Mouse (Mus musculus) urinary bladder, postnatal 14 days (tissue): Measurements from ENCODE around the gene Cmtm2b.
"Not testable (repeated sequence)": the region's sequence is repeated elsewhere in the genome, so short reads cannot be mapped to it uniquely, and the experiment has no call there.

Experiments used
- DNase-seq: peaks from one replicate; pipeline ENCODE4 v3.0.0; 2021; ENCODE audit warnings: low spot score

The Cmtm2b gene

GRCm38 (mm10) chr8:104321930-104322329, at the start of gene Cmtm2b:
Gene Cmtm2b (plus strand): TSS chr8:104322230.
- not testable (repeated sequence) for DNase-seq

- DNase-seq: not testable (repeated sequence)
These were observed 28.9 kb upstream of the Cmtm2b start, which contains the start of gene Cmtm2a for GRCm38 (mm10) chr8:104293081-104293480. Gene Cmtm2a (minus strand): TSS chr8:104293181.

DNA sequence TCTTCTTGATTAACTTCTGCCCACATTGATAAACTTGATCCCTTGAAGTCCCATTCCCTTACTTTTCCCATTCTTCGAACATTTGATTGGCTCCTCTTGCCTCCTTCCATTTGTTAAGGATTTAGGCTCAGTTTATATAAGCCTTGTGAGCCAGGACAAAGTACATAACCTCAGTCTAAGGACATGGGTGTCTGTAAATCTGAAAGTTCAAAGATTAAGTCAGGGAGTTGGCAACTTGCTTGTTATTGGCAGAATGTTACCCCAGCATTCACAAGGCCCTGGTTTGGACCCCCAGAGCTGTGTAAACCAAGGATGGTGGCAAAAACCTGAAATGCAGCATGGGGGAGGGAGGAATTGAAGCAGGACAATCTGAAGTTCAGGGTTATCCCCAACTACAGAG, 27.6 kb upstream of the Cmtm2b start:
- DNase-seq: no peak

DNA sequence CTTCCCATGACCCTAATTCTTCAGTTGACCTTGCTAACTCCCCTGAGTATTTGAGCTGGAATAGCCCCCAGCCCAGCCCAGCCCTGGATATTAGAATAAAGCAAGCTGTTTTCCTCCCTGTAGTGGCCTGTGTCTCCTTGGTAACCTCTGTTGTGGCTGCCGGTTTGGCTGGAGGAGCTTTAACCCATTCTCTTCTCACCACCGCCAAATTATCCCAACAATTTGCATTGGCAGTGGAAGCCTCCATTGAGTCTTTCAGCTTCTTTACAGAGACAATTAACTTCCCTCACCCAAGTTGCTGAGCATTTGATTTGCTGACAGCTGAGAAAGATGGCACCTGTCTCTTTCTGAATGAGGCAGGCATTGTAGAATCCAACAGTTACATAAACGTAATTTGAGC, 20.5 kb upstream of the Cmtm2b start:
- not testable (repeated sequence) for DNase-seq

DNA sequence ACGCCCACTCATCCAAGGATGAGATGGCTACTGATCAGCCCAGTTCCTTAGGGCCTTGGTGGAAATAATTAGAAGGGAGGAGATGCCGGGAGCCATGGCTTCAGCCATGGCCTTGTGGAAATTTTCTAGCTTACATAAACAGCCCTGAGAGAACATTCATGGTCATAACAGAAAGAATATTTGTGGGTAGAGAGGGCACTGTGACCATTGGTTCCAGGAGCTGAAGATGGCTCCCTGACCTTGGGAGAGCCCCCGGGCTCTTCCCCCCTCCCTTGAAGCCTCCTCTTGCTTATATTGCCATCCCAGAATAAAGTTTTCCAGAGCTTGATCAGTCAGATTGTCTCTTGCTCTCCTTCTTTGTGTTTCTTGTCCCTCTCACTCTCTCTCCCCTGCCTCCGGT, 19.5 kb upstream of the Cmtm2b start:
- not testable (repeated sequence) for DNase-seq

- no peak for DNase-seq
These were observed 17.1 kb upstream of the Cmtm2b start for GRCm38 (mm10) chr8:104304962-104305361.

GRCm38 (mm10) chr8:104308341-104308740, 13.7 kb upstream of the Cmtm2b start:
- DNase-seq: not testable (repeated sequence)

- not testable (repeated sequence) for DNase-seq
These were observed 12.4 kb upstream of the Cmtm2b start, which contains the start of the genes Gm45711 and Cmtm1 for GRCm38 (mm10) chr8:104309441-104310155. Gene Gm45711 (minus strand): TSS chr8:104310081. Gene Cmtm1 (minus strand): TSS chr8:104310145.

GRCm38 (mm10) chr8:104312023-104312422, 10.0 kb upstream of the Cmtm2b start:
- DNase-seq: not testable (repeated sequence)

GRCm38 (mm10) chr8:104313311-104313710, 8.7 kb upstream of the Cmtm2b start:
- no peak for DNase-seq

GRCm38 (mm10) chr8:104321267-104321666, 763 bp upstream of the Cmtm2b start, which contains the start of gene Gm11020:
Gene Gm11020 (plus strand): TSS chr8:104321567.
- not testable (repeated sequence) for DNase-seq

GRCm38 (mm10) chr8:104332665-104333631, 10.9 kb downstream of the Cmtm2b start:
- no peak for DNase-seq

GRCm38 (mm10) chr8:104333786-104334185, 11.8 kb downstream of the Cmtm2b start:
- DNase-seq: no peak

DNA sequence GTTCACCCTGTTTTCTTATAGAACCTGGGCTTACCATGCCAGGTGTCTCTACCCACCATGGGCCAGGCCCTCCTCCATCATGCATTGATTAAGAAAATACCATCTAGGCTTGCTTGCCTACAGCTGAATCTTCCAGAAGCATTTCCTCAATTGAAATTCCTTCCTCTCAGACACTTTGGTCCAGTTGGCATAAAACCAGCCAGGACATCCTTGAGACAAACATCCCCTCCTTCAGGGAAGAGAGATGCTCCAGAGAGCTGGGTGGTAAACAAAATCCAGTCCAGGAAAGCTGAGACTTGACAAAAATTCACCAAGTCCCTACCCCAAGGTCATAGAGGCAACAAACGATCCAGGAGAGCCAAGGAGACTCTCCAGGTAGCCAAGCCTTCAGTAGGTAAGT, 12.2 kb downstream of the Cmtm2b start:
- DNase-seq: no peak

GRCm38 (mm10) chr8:104336806-104337205, 14.8 kb downstream of the Cmtm2b start:
- no peak for DNase-seq

DNA sequence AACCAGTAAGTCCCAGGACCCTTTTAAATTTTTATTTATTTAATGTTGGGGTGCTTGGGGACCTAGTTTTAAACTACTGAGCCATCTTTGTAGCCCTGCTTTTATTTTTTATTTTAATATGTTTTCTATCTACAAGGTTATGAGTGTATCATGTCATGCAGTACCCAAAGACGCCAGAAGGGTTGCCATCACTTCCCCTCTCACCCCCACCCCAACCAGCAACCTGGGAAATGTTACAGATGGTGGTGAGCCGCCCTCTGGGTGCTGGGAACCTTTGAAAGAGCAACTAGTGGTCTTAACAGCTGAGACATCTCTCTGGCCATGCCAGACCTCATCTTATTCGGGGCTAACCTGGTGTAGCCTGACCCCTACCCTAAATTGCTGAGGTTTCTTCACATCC, 15.9 kb downstream of the Cmtm2b start:
- no peak for DNase-seq

DNA sequence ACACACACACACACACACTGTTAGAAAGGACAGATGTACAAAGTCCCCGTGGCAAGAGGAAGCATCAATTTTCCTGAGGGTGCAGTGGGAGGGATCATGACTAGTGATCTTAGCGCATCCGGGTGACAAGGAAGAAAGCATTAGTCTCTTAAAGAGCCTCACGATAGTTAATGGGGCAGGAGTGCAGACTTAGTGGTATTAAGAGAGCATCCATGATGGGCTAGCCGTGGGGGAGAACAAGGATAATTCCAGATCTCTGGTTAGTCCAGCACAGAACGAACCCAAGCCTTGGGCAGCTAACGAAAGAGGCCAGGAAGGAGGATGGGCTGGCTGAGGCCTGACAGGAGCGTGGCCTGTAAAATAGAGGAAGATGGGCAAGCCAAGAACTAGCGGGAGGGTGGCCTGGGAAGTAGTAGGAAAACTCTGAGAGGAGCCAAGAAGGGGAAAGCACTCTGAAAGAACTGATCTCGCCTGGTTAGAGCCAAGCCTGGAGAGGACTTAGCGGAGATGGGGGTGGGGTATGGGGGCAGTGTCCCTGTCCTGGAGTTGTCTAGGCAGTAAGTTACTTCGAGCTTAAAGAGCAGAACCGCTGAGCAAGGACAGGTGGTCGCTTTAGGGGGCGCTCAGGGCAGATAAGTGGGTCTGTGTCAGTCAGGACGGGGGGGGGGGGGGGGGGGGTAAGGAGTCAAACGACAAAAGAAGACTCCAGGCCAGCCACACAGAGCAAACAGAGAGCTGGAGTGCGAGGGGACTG, 17.4 kb downstream of the Cmtm2b start, which contains the start of gene Cmtm3:
Gene Cmtm3, plus strand, starts transcription at position 182 of the 754 bp plus-strand sequence.
- DNase-seq: no peak

DNA sequence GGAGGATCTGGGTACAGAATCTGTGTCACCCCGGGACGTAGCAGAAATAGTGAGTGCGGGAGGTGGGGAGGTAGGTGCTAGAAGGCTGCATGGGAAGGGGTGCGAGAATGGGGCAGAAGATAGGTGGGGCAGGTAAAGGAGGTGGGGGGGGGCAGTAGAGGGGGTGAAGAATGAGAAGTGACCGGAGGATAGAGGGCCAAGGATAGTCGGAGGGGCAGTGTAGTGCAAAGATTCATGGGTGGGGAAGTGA, 17.9 kb downstream of the Cmtm2b start:
- DNase-seq: no peak

DNA sequence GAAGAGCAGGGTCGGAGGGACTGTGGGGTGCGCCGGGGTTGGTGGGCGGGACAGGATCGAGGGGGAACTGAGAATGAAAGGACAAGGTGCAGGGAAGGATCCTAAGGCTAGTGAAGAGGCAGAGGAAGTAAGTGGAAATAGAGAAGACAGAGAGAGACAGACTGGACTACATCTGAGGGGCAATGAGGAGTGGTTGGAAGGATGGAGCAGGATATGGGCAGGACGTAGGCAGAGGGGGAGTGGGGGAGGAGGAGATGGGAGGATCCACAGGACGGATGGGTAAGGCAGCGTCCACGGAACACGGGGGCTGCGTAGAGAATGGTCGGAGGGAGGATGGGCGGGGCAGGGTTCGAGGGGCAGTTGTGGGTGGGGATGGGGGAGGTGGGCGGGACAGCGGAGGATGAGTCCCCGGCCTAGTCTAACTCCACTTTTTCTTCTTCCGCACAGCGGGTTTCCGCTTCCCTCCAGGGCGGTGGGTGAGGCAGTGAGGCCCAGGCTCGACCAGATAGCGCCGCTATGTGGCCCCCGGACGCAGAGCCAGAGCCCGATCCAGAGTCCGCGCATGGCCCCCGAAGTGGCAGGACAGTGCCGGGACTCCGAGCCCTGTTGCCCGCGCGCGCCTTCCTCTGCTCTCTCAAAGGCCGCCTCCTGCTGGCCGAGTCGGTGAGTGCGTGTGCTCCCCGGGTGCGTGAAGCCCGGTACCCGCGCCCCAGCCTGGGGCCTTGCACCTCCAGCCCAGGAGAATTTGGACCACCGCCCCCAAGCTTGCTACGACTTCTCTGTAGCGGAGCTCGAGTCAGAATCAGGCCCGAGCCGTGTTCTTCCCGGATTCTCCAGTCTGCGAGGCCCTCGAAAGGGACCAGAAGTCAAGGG, 18.4 kb downstream of the Cmtm2b start:
- DNase-seq: peak; percentile 79

DNA sequence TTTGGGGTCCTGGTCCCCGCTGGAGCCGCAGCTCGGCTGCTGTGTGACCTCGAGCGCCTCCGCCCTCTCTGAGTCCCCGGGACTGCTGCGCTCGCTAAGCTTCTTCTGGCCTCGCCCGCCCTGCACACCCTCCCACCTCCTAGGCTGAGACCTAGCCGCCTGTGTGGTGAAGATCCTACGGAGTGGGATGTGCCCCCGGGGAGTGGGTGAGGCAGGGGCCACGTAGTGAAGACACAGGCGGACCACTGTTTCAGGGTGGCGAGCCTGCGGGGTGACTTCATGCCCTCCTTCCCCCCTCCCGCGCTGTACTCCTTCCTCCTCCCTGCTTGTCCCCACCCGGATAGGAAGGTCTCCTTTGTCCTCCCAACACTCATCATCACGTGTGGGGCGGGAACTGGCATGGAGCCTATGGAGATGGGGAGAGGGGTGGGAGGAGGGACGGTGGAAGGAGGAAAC, 19.1 kb downstream of the Cmtm2b start:
- peak; percentile 78 for DNase-seq

- DNase-seq: no peak
These were observed 19.6 kb downstream of the Cmtm2b start for GRCm38 (mm10) chr8:104341678-104342077.
